Mouse (Mus musculus) layer of hippocampus, adult 2 months (tissue): ENCODE measurements at regions not wholly inside any gene's neighbourhood (a gene's known extent, or its start where the extent isn't known, plus 50 kb on each side); places are given as distances from the start of the nearest gene placed in this dataset.

Source experiments
- DNase-seq, 2 experiments: peaks; one replicate each; pipeline ENCODE4 v3.0.0; 2022; ENCODE audit warnings: low spot score in 2 of 2
- H3K27ac ChIP-seq: fragments of 200-600 bp; 2 replicates; pipeline ENCODE4 v1.8.1; 2022
- H3K4me3 ChIP-seq: fragments of 200-600 bp; 2 replicates; pipeline ENCODE4 v1.8.1; 2022; ENCODE audit warnings: mild to moderate bottlenecking
- CTCF ChIP-seq: fragments of 200-600 bp; conservative IDR thresholded peaks from 2 replicates; pipeline ENCODE4 v1.8.1; 2022; ENCODE audit warnings: antibody characterized with exemption, mild to moderate bottlenecking, moderate library complexity

DNA sequence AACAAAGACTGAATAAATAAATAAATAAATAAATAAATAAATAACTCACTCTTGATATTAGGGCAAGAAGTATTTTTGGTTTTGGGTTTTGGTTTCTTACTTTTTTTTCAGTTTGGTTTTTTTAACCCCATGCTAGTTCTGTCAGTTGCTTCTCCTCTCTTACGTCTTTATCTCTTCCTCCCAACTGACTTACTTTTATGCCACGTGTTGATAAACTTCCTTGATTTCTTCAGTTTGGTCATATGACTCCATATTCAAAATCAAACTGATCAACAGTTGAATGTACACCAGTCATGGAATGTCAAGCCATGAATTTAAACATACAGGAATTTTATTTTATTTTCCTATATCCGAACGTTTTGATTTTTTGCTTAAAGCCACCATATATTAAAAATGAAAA lies 697.5 kb upstream of the Zeb2 start:
- no peak overlapping the region for H3K27ac ChIP-seq
- no peak for TF ChIP-seq CTCF
- H3K4me3 ChIP-seq: no peak overlapping the region
- DNase-seq: no peak

DNA sequence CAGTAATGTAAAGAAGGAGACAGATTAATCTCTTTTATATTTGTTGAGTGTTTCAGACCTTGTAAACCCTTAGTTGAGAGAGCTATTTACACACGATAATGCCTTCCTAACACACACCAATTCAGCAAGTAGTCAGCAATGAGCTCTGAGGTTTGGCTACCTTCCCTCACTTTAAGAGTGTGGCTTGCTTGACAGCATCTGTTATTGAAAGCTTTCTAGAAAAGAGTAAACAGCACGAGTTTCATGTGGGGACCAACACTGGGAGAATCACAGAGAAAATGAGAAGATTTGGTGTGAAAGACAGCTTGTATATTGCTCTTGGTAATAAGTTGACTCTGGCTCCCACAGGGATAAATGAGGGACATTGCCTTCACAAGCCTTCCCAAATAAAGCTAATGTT lies 688.1 kb upstream of the Zeb2 start:
- Histone ChIP-seq H3K27ac (no peak overlapping the region), H3K4me3 (no peak overlapping the region)
- no peak for TF ChIP-seq CTCF
- DNase-seq: no peak

DNA sequence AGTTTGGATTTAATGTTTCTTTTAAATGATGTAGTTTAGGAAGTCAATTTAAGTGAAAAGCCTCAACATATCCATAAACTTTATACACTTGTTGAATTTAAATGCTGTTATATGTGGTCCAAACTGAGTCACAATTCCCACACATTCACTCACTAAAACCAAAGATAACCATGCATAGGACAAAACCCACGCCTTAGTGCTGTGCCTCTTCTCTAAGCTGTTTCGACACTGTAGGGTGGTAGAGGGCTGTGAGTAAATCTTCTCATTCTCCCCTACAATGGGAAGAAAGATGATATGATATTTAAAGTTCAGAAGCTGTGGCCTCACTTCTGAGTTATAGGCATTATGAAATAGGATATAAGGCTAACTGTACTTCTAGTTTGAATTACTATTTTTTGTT lies 682.9 kb upstream of the Zeb2 start:
- H3K4me3 ChIP-seq: no peak overlapping the region
- H3K27ac ChIP-seq: no peak overlapping the region
- no peak for DNase-seq
- no peak for TF ChIP-seq CTCF

DNA sequence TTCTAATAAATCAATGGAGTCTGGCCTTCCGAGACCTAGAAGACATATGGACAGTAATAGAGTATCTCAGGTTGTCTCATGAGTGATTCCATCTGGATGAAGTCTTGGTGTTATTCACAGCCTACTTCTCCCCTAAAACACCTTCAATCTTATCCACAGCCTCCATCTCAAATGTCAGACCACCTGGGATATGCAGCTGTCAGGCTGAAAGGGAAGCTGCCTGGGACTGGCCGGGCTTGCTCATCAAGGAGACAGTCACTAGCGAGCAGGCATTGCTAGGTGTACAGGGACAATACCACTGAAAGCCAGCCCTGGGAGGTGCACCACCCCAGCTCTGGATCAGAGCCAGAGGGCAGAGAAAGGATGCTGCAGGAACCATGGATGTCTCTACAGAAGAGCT lies 676.4 kb upstream of the Zeb2 start:
- no peak for TF ChIP-seq CTCF
- Histone ChIP-seq H3K27ac (no peak overlapping the region), H3K4me3 (no peak overlapping the region)
- DNase-seq: no peak

DNA sequence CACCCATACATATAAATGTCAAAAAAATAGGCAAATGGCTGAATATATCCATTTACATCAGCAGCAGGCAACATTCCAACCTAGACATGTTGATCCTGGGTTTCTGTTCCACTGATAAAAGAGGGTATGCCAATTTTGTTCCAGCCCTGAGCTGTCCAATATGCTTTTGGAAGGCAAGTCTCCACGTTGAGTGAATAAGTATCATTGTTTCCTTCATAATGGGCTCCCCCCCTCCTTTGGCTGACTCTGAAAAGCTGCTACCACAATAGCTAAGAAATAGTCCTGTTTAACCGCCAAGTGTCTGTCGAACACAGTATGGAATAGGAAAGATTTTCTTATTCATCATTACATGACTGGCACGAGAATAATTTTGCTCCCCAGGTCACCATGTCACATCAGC lies 672.5 kb upstream of the Zeb2 start:
- Histone ChIP-seq H3K4me3 (no peak overlapping the region), H3K27ac (no peak overlapping the region)
- no peak for DNase-seq
- TF ChIP-seq CTCF: no peak

DNA sequence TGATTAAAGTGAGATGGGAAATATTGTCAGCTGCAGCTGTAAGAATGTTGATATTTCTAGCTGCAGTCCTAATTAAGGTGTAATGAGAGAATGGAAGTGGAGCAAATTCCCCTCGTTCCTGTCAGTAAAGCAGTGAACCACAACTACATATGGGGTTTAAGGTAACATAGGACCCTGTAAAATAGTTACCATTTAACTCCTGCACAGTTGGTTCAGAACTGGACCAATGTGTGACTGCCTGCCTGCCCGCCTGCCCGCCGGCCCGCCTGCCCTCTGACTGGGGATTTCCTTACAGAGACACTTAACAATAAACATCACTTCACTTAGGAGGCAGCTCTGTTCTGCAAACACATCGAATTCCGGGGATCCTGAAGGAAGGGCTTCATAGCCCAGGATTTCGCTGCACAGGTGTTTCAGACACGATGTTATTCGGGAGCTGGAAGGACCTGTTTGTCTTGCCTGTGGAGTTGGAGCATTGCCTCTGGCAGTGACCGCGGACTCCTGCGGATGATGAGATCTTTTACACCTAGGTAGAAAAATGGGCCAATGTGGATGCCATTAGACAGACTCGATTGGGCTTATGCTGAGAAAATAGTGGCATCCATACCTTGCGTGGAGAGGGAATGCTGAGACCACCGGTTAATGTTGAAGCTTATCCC lies 670.7 kb upstream of the Zeb2 start:
- H3K4me3 ChIP-seq: no peak overlapping the region
- TF ChIP-seq CTCF: no peak
- DNase-seq: no peak
- no peak overlapping the region for H3K27ac ChIP-seq

DNA sequence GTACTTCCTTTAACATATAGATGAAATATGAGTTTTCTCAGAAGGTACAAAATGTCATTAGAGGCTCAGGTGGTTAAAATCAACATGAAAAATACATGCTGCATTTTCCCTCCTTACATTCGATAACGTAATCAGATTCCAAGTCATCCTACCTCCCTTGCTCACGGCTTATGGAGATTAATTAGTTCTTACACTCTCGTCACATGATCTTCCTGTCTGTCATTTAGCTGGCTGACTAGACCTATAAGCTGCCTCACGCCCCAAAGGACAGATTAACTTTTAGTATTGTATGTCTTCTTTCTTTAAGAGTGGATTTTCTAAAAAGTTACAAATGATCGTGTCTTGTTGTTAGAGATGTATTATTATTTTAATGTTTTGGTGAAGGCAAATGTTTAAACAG lies 669.6 kb upstream of the Zeb2 start:
- Histone ChIP-seq H3K27ac (no peak overlapping the region), H3K4me3 (no peak overlapping the region)
- TF ChIP-seq CTCF: no peak
- no peak for DNase-seq

DNA sequence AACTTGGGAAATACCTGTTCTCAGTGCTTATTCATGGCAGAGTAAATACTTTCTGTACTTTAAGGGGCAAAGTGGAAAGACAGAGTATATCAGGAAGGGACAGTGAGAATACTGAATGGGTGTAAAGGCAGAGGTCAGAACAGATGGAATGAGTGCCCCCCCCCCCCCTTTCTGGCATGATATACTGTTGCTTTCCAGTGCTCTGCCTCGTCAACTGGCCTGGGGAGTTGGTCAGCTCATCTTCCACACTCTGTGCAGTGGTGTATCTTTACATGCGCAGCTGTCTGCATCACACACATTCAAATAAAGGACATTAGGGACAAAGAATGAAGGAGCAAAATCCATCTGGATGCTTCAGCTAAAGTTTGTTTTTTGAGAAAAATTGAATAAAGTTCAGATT lies 668.5 kb upstream of the Zeb2 start:
- TF ChIP-seq CTCF: no peak
- DNase-seq: no peak
- Histone ChIP-seq H3K27ac (no peak overlapping the region), H3K4me3 (no peak overlapping the region)

DNA sequence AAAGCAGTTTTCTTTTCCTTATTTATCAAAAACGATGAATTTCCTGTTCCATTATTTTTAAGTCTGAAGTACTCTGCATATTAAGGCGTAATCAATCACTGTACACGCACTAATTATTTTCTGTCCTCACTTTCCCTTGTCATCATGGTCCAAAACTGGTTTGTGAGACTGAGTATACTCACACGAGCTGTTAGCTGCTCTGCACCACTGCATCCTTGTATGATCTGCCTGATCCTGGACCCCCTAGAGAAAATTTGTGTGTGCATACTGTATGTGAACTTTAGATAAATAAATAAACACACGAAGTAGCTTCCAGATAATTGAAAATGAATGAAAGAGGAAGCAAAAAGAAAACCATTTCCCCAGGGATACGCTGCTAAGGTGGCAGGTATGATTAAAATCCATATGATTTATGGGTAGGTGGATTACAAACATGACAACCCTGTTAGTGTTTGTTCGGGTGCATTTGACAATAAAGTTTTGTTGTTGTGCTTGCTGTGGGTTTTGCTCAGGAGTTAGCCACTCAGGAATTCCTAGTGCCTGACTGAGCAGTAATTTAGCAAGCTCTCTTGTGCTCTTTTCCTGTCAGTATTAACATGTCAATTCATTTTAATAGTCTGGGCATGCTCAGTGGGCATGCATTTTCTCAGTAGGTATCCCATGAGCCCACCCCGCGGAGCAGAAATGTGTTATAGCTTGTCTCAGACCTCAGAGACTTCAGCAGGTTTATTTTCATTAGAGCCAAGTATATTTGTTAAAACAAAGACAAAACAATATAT lies 666.6 kb upstream of the Zeb2 start:
- no peak for TF ChIP-seq CTCF

DNA sequence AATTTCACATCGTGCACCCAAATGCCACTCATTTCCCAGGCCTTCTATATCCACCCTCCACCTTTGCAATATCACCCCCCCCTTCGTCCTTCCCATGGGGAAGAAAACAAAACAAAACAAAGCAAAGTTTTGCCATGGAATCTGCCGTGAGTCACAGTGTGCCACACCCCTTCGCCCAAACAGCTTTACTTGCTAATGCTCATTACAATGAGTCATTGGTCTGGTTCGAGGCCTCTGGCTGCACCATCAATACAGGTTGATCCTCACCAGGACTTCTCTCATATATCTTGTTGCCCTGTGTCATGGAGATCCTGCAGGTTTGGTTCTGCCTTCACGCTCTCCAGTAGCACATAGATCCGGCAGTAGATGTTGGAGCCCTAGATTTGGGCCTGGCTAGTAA lies 660.3 kb upstream of the Zeb2 start:
- Histone ChIP-seq H3K4me3 (no peak overlapping the region), H3K27ac (no peak overlapping the region)
- no peak for DNase-seq
- no peak for TF ChIP-seq CTCF

More for the DNA sequence above, 666.6 kb upstream of the Zeb2 start:
- DNase-seq: no peak
- no peak overlapping the region for H3K4me3 ChIP-seq
- no peak overlapping the region for H3K27ac ChIP-seq

DNA sequence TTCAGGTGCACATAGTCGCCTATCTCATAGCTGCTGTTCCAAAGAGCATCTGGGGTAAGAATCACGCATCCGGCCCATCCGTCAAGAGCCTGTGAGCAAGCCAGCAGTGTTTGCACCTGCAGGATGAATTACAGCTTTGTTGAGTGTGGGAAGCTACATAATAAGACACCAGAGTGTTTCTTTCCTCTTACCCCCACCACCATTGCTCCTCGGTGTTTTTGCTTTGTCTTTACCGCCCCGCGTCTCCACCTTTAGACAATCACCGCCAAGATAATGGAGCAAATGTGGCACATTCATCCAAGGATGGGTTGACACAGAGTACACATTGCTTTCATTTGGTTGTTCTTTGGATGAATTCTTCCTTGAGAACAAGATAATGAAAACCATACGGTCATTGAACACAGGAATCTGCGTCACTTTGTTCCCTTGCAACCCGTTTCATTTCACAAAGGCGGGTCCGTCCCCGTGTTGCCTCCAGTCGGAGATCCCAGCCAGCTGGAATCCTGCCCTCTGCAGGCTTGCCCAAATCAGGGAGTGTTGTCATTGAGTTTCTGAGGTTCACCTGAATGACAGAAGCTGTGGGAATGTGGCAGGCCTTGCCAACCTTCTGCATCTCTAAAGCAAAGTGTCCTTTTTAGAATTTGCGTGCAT lies 659.4 kb upstream of the Zeb2 start:
- H3K27ac ChIP-seq: no peak overlapping the region
- no peak for DNase-seq
- TF ChIP-seq CTCF: peak; percentile 31

DNA sequence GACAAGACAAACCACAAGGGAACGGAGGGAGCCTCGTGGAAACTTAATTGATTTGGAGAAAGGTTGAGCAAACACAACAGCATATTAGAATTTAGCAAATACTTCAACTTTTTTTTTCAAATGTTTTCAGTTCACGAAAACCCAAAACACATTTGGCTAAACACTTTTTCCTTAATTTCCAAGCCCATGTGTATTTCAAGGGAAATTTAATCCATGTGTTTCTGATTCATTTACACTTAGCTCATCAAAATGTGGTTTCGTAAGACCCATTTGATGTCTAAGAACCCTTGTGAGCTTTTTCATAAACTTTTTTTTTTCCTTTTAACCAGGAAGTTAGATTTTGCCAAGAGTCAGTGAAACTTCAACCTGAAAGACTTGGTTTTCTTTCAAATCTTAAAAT lies 658.5 kb upstream of the Zeb2 start:
- no peak for TF ChIP-seq CTCF
- DNase-seq: no peak

More for the DNA sequence above, 659.4 kb upstream of the Zeb2 start:
- H3K4me3 ChIP-seq: no peak overlapping the region; the same call in 1 of the 2 replicates

DNA sequence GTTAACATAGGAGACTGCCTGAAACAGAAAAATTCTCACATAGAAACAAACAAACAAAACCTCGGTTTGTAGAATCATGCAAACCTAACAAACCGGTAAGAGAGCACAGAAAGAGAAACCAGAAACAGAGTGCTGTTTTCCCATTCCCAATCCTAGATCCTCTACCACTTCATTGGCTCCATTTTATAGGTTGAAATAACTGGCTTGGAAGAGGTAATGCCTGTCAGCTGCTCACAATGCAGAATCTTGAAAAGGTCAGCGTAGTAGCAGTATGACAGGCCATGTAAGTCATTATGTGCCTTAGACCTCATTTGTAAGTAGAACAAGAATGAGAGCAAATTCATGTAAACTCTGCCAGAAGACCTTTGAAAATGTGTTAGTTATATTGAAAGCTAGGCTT lies 657.2 kb upstream of the Zeb2 start:
- no peak overlapping the region for H3K4me3 ChIP-seq
- no peak overlapping the region for H3K27ac ChIP-seq
- TF ChIP-seq CTCF: no peak
- no peak for DNase-seq

More for the DNA sequence above, 658.5 kb upstream of the Zeb2 start:
- H3K4me3 ChIP-seq: no peak overlapping the region
- no peak overlapping the region for H3K27ac ChIP-seq
